Mouse (Mus musculus) C2C12 (cell line): ENCODE data around the gene Glra1. TPM values are rescaled to one million over a fixed set of nuclear protein-coding genes. Genes with fewer than 3 reads are reported as not detected.

Experiments
- H3K27me3 ChIP-seq: one replicate; pipeline ENCODE4 v1.6.1; 2011; ENCODE audit not compliant: control insufficient read depth, insufficient read depth, insufficient read length
- H3K36me3 ChIP-seq: one replicate; pipeline ENCODE4 v1.6.1; 2011; ENCODE audit not compliant: control insufficient read depth, insufficient read depth
- H3K4me3 ChIP-seq: one replicate; pipeline ENCODE4 v1.5.1; 2011; ENCODE audit warnings: mild to moderate bottlenecking, control low read depth; ENCODE audit not compliant: poor library complexity, insufficient read depth, severe bottlenecking
- H3K79me2 ChIP-seq: one replicate; pipeline ENCODE4 v1.6.1; 2011; ENCODE audit not compliant: control insufficient read depth, insufficient read depth
- H3K79me3 ChIP-seq: one replicate; pipeline ENCODE4 v1.6.1; 2011; ENCODE audit warnings: low read depth, control low read depth
- H3ac ChIP-seq: one replicate; pipeline ENCODE3; 2011; ENCODE audit warnings: low read depth; ENCODE audit not compliant: control insufficient read depth, insufficient read length
- CEBPB ChIP-seq: IDR thresholded peaks from one replicate; pipeline ENCODE4 v1.6.1; 2011; ENCODE audit warnings: low read depth, mild to moderate bottlenecking, control low read depth, moderate library complexity
- CTCF ChIP-seq: IDR thresholded peaks from one replicate; pipeline ENCODE4 v1.5.1; 2011; ENCODE audit not compliant: control insufficient read depth, insufficient read depth, insufficient read length
- FOSL1 ChIP-seq: IDR thresholded peaks from one replicate; pipeline ENCODE4 v1.8.0; 2011; ENCODE audit warnings: mild to moderate bottlenecking, low read length; ENCODE audit not compliant: poor library complexity, insufficient read depth, severe bottlenecking
- MAX ChIP-seq: IDR thresholded peaks from one replicate; pipeline ENCODE4 v1.6.1; 2011; ENCODE audit warnings: mild to moderate bottlenecking, control low read depth
- MYOD1 ChIP-seq: IDR thresholded peaks from one replicate; pipeline ENCODE4 v1.6.1; 2011; ENCODE audit warnings: low read depth; ENCODE audit not compliant: control insufficient read depth, insufficient read length
- MYOG ChIP-seq: IDR thresholded peaks from one replicate; pipeline ENCODE4 v1.6.1; 2011; ENCODE audit not compliant: control insufficient read depth, insufficient read length; ENCODE audit errors: extremely low read depth
- USF1 ChIP-seq: IDR thresholded peaks from one replicate; pipeline ENCODE4 v1.6.1; 2011; ENCODE audit warnings: low read depth, mild to moderate bottlenecking, control low read depth, moderate library complexity
- polyA plus RNA-seq: library from polyadenylated mRNA; unstranded; fragments of >200 nt; fragmentation: generic; extraction: Trizol; gene quantifications from one replicate; pipeline ENCODE4 v1.2.1, GENCODE M21; 2012; ENCODE audit warnings: missing spikeins

The Glra1 gene
- polyA plus RNA-seq, 1 experiment = 0.02 TPM

DNA sequence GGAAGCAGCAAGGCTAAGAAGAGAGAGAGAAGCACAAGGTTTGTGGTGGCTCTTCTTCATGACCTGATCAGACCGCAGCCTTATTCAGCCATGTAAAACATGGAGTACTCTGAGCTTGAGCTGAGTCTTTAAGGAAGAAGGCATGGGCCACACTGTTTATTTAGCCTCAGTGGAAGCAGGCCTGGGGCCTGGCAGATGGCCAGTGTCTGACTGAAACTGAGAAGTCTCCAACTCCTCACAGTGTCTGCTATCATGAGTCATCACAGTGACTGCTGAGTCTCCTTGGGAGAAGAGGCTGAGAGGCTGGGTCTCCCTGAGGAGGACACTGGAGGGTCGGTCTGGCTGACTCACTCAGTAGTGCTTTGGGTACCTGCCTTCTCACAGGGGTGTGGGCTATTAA is 33.6 kb downstream of the Glra1 start:
- no peak overlapping the region for H3K4me3 ChIP-seq
- H3ac ChIP-seq = no peak overlapping the region
- H3K79me3 ChIP-seq = no peaks in the 10 kb centered on the region
- no peaks in the 10 kb centered on the region for H3K79me2 ChIP-seq
- H3K27me3 ChIP-seq = peaks cover under 1% of the 10 kb centered on the region
- TF ChIP-seq USF1 (no peak), CEBPB (no peak), MAX (no peak), MYOG (no peak), CTCF (no peak), MYOD1 (no peak)
- H3K36me3 ChIP-seq = no peaks in the 10 kb centered on the region

DNA sequence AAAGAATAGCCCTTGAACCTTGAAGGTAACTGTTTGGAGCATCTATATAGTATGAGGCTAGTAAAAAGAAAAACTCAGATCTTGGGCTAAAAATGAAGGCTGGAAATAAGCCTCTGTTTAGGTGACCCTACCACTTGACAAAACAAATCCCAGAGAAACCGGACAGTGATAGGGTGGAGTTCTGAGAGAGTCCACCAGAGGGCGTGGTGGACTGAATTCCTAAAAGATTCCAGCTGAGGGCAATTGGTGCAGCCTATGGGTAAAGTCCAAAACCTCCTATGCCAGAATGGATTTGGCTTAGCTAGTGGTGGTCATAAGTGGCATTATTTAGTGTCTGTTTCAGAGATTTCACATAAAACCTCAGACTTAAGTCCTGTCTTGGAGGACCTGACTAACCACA is 36.9 kb downstream of the Glra1 start:
- Histone ChIP-seq H3K27me3 (peaks cover 4% of the 10 kb centered on the region), H3K79me2 (no peaks in the 10 kb centered on the region), H3K4me3 (no peak overlapping the region), H3ac (no peak overlapping the region), H3K79me3 (no peaks in the 10 kb centered on the region), H3K36me3 (no peaks in the 10 kb centered on the region)
- TF ChIP-seq CEBPB (no peak), MAX (no peak), CTCF (no peak), MYOG (no peak), MYOD1 (no peak), FOSL1 (no peak), USF1 (no peak)

DNA sequence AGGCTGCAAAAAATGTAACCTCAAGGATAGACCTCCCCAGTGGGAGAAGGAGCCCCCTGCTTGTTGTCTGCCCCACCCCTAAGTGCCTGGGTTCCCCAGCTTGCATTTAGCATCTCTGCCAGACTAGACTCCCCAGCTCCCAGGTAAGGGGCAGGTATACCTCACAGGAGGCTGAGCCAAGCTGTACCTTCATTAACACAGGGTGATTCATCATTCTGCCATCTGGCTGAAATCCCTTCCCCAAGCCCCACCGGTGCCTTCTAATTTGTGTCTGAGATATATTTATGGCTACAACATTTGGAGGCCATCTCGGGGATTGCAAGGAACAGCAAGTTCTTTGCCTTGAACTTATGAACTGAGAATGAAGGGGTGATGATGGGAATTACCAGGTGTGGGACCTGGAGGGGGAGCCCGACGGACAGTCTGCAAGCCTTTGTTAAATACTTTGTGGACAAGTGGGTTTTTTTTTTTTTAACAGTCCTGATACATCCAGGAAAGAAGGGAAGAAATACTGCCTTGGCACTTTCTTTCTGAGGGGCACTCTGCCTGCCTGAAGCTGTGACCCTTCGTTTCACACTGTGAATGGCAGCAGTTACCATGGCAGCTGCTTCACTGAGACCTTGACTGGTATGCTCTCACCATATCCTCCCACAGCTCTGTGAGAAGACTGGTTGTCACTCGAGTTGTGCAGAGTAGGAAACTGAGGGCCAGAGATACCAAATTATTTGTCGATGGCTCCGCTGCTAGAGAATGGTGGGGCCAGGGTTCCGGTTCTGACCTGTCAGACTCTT is 41.5 kb downstream of the Glra1 start:
- Histone ChIP-seq H3K4me3 (no peak overlapping the region), H3ac (no peak overlapping the region), H3K79me2 (no peaks in the 10 kb centered on the region), H3K36me3 (no peaks in the 10 kb centered on the region), H3K27me3 (peaks cover 4% of the 10 kb centered on the region), H3K79me3 (no peaks in the 10 kb centered on the region)
- no peak for TF ChIP-seq FOSL1
- TF ChIP-seq USF1 = no peak
- TF ChIP-seq MYOD1 = no peak
- no peak for TF ChIP-seq CTCF
- no peak for TF ChIP-seq MAX

DNA sequence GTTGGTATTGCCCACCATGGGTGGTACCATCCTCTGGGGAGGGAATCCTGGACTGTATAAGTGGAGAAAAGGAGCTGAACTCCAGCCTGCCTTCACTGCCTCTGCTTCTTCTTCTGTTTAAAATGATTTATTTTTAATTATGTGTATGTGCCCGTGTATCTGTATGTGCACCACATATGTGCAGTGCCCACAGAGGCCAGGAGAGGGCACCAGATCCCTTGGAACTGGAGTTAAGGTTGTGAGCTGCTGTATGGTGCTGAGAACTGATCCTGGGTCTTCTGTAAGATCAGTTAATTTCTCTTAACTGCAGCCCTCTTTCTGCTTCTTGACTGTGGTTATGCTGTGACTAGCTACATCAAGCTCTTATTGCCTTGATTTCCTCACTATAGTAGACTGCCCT is 62.3 kb downstream of the Glra1 start:
- Histone ChIP-seq H3K27me3 (peaks cover 11% of the 10 kb centered on the region), H3K79me3 (no peaks in the 10 kb centered on the region), H3K36me3 (no peaks in the 10 kb centered on the region), H3ac (no peak overlapping the region), H3K4me3 (no peak overlapping the region), H3K79me2 (no peaks in the 10 kb centered on the region)
- TF ChIP-seq CEBPB (no peak), MYOG (no peak), USF1 (no peak), MYOD1 (no peak), MAX (no peak), CTCF (no peak), FOSL1 (no peak)

DNA sequence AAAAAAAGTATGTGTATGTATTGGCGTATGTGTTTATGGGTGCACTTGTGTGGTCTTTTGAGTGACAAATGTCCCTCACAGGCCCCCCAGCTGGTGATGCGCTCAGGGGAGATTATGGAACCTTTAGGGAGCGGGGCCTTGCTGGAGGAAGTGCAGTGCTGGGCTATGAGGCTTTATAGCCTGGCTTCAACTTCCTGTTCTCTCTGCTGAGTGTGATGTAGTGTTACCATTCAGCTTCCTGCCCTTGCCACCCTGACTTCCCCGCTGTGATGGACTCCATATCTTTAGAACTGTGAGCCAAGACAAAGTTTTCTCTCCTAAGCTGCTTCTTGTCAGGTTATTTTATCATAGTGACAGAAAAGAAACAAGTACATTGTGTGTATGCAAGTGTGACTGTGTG is 65.3 kb downstream of the Glra1 start:
- Histone ChIP-seq H3K79me3 (no peaks in the 10 kb centered on the region), H3K27me3 (peaks cover 6% of the 10 kb centered on the region)

DNA sequence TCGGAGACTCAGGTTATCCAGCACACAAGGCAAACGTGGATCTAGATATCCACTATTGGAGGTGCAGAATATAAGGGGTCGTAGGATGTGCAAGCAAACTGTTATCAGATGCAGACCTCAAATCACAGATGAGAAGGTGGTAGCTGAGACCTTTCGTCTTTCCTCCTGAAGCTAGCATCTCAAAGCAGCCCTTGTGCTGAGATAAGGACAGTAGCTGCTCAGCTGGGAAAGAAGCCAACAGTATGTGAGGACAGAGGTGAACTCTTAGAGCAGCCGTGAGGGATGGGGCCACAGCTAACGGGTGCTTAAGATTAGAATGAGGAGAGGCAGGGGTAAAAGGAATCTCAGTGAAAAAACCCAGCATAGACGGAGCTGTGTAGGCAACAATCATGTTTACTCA is 65.9 kb downstream of the Glra1 start:
- no peak overlapping the region for H3ac ChIP-seq
- no peaks in the 10 kb centered on the region for H3K79me2 ChIP-seq
- no peak overlapping the region for H3K4me3 ChIP-seq
- TF ChIP-seq MYOD1 (no peak), USF1 (no peak), MAX (no peak), CEBPB (no peak), CTCF (no peak), FOSL1 (no peak), MYOG (no peak)
- H3K36me3 ChIP-seq = no peaks in the 10 kb centered on the region
- H3K27me3 ChIP-seq = peaks cover 6% of the 10 kb centered on the region
- no peaks in the 10 kb centered on the region for H3K79me3 ChIP-seq

More for the DNA sequence above, 65.3 kb downstream of the Glra1 start:
- TF ChIP-seq MYOD1 = no peak
- TF ChIP-seq CTCF = no peak
- no peak for TF ChIP-seq CEBPB
- TF ChIP-seq MYOG = no peak
- no peak for TF ChIP-seq MAX
- no peak for TF ChIP-seq FOSL1
- TF ChIP-seq USF1 = no peak
- Histone ChIP-seq H3K36me3 (no peaks in the 10 kb centered on the region), H3K79me2 (no peaks in the 10 kb centered on the region), H3K4me3 (no peak overlapping the region), H3ac (no peak overlapping the region)
